Mouse (Mus musculus): ENCODE results near the gene Nod1. TPM values are rescaled to one million over a fixed set of nuclear protein-coding genes. Genes with fewer than 3 reads are reported as not detected.

Nod1 gene
- polyA plus RNA-seq (2014; fragmentation: Nextera tagmentation; extraction: Ambion mirVana), result 1.8 and 2.4 TPM in 2 replicates

- H3K4me3 ChIP-seq (ENCODE audit: low read depth, low read length), result peak within 1 kb of the TSS; percentile 50
- no peaks in the 10 kb centered on the region for H3K4me1 ChIP-seq (replicated peaks; ENCODE audit: control insufficient read depth, insufficient read depth, low read length)
- DNase-seq (ENCODE audit: low spot score) (peak; percentile 74), ATAC-seq (ENCODE audit: low FRiP score) (peak; percentile 87)
- no peaks in the 10 kb centered on the region for H3K36me3 ChIP-seq (ENCODE audit: control insufficient read depth, insufficient read depth, low read length)
- no peaks in the 10 kb centered on the region for H3K9me3 ChIP-seq (ENCODE audit: control insufficient read depth, low read length)
- WGBS, result 4% methylated on average over 43 of the region's 53 CpGs
- H3K4me2 ChIP-seq (replicated peaks; ENCODE audit: low read depth, low read length), result peak within 1 kb of the TSS; percentile 92
- peaks cover 7% of the 10 kb centered on the region; the same call in 1 of the 2 replicates for H3K27me3 ChIP-seq (ENCODE audit: control insufficient read depth, insufficient read depth, low read length)
- H3K9ac ChIP-seq (ENCODE audit: low read depth, low read length), result peak within 1 kb of the TSS; percentile 64
- H3K27ac ChIP-seq (ENCODE audit: low read depth, low read length), result no peak within 1 kb of the TSS
These were observed at the start of gene Nod1 for GRCm38 (mm10) chr6:54972111-54972928. Gene Nod1 (minus strand): TSS chr6:54972612.

GRCm38 (mm10) chr6:55021806-55022205 lies 49.4 kb upstream of the Nod1 start:
- Histone ChIP-seq H3K27me3 (ENCODE audit: control insufficient read depth, insufficient read depth, low read length) (no peaks in the 10 kb centered on the region), H3K4me1 (replicated peaks; ENCODE audit: control insufficient read depth, insufficient read depth, low read length) (no peaks in the 10 kb centered on the region; the same call in 1 of the 2 replicates), H3K4me2 (replicated peaks; ENCODE audit: low read depth, low read length) (no peak overlapping the region), H3K4me3 (ENCODE audit: low read depth, low read length) (no peak overlapping the region), H3K9me3 (ENCODE audit: control insufficient read depth, low read length) (no peaks in the 10 kb centered on the region), H3K27ac (ENCODE audit: low read depth, low read length) (no peak overlapping the region), H3K36me3 (ENCODE audit: control insufficient read depth, insufficient read depth, low read length) (no peaks in the 10 kb centered on the region), H3K9ac (ENCODE audit: low read depth, low read length) (no peak overlapping the region)
- ATAC-seq (ENCODE audit: low FRiP score) (no peak), DNase-seq (ENCODE audit: low spot score) (no peak)
- 88% methylated on average over 7 of the region's 7 CpGs for WGBS

DNA sequence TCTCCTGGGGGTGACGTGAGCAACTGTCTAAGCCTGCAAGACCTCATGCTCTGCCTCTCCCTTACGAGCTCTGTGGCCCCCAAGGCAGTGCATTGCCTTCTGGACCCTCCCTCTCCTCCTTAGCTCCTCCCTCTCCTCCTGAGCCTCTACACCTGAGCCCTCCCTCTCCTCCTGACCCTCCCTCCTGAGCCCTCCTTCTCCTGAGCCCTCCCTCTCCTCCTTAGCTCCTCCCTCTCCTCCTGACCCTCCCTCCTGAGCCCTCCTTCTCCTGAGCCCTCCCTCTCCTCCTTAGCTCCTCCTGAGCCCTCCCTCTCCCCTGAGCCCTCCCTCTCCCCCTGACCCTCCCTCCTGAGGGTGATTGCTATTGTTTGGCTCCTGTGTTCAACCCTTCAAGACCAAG lies 46.0 kb upstream of the Nod1 start:
- H3K9ac ChIP-seq (ENCODE audit: low read depth, low read length), result no peak overlapping the region
- DNase-seq (ENCODE audit: low spot score) (no peak), ATAC-seq (ENCODE audit: low FRiP score) (no peak)
- H3K4me1 ChIP-seq (replicated peaks; ENCODE audit: control insufficient read depth, insufficient read depth, low read length), result no peaks in the 10 kb centered on the region; the same call in 1 of the 2 replicates
- H3K27me3 ChIP-seq (ENCODE audit: control insufficient read depth, insufficient read depth, low read length), result no peaks in the 10 kb centered on the region
- no peaks in the 10 kb centered on the region for H3K36me3 ChIP-seq (ENCODE audit: control insufficient read depth, insufficient read depth, low read length)
- 71% methylated on average over 2 of the region's 2 CpGs for WGBS
- no peaks in the 10 kb centered on the region for H3K9me3 ChIP-seq (ENCODE audit: control insufficient read depth, low read length)
- no peak overlapping the region for H3K27ac ChIP-seq (ENCODE audit: low read depth, low read length)
- H3K4me2 ChIP-seq (replicated peaks; ENCODE audit: low read depth, low read length), result no peak overlapping the region
- H3K4me3 ChIP-seq (ENCODE audit: low read depth, low read length), result no peak overlapping the region

GRCm38 (mm10) chr6:55016710-55017583 lies 44.5 kb upstream of the Nod1 start:
- Histone ChIP-seq H3K36me3 (ENCODE audit: control insufficient read depth, insufficient read depth, low read length) (no peaks in the 10 kb centered on the region), H3K27me3 (ENCODE audit: control insufficient read depth, insufficient read depth, low read length) (no peaks in the 10 kb centered on the region)
- WGBS, result 29% methylated on average over 15 of the region's 15 CpGs

DNA sequence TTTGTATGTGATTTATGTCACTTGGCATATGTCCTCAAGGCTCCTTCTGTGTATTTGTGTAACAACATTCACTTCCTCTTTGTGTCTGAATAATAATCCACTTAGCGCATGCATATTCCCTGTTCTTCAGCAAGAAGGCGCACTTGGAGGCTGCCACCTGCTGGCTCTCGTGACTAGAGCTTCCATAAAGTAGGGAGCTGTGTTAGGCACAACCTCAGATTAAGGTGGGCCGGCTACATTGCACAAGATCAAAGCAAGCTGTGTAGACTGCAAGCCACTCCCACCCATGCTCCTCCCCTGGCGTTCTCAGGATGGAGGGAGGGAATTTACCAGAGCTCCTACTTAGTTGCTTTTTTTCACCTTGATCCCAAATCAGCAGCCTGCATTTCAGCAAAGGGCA lies 43.8 kb upstream of the Nod1 start:
- no peak overlapping the region for H3K4me3 ChIP-seq (ENCODE audit: low read depth, low read length)
- no peaks in the 10 kb centered on the region for H3K36me3 ChIP-seq (ENCODE audit: control insufficient read depth, insufficient read depth, low read length)
- DNase-seq (ENCODE audit: low spot score) (peak; percentile 16), ATAC-seq (ENCODE audit: low FRiP score) (no peak)
- no peaks in the 10 kb centered on the region; the same call in 1 of the 2 replicates for H3K4me1 ChIP-seq (replicated peaks; ENCODE audit: control insufficient read depth, insufficient read depth, low read length)
- no peaks in the 10 kb centered on the region for H3K27me3 ChIP-seq (ENCODE audit: control insufficient read depth, insufficient read depth, low read length)
- H3K9me3 ChIP-seq (ENCODE audit: control insufficient read depth, low read length), result no peaks in the 10 kb centered on the region
- H3K4me2 ChIP-seq (replicated peaks; ENCODE audit: low read depth, low read length), result no peak overlapping the region
- no peak overlapping the region for H3K27ac ChIP-seq (ENCODE audit: low read depth, low read length)
- WGBS, result 24% methylated on average over 5 of the region's 5 CpGs
- H3K9ac ChIP-seq (ENCODE audit: low read depth, low read length), result no peak overlapping the region

More at GRCm38 (mm10) chr6:55016710-55017583, 44.5 kb upstream of the Nod1 start:
- Histone ChIP-seq H3K9ac (ENCODE audit: low read depth, low read length) (no peak overlapping the region), H3K9me3 (ENCODE audit: control insufficient read depth, low read length) (no peaks in the 10 kb centered on the region), H3K4me2 (replicated peaks; ENCODE audit: low read depth, low read length) (no peak overlapping the region), H3K4me1 (replicated peaks; ENCODE audit: control insufficient read depth, insufficient read depth, low read length) (no peaks in the 10 kb centered on the region; the same call in 1 of the 2 replicates), H3K4me3 (ENCODE audit: low read depth, low read length) (no peak overlapping the region), H3K27ac (ENCODE audit: low read depth, low read length) (no peak overlapping the region)
- peak; percentile 82 for DNase-seq (ENCODE audit: low spot score)
- ATAC-seq (ENCODE audit: low FRiP score), result peak; percentile 47; the same call in 1 of the 2 replicates

DNA sequence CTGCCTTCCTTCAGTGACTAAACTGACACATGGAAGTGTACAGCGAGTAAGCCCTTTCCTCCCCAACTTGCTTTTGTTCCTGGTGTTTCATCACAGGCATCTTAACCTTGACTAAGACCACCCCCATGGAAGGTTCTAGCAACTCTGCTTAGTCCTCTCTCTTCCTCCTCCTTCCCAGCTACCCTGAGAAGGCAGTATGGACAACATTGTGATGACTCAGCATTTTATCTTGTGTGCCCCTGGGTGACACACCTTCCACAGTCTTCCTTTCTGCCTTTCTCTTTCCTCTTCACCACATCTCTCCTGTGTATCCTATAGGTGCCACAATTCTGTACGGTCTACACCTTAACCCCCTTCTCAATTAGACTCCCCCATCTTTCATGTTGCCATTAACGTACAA lies 41.8 kb upstream of the Nod1 start:
- DNase-seq (ENCODE audit: low spot score) (no peak), ATAC-seq (ENCODE audit: low FRiP score) (no peak)
- Histone ChIP-seq H3K27me3 (ENCODE audit: control insufficient read depth, insufficient read depth, low read length) (no peaks in the 10 kb centered on the region), H3K4me1 (replicated peaks; ENCODE audit: control insufficient read depth, insufficient read depth, low read length) (peaks cover 5% of the 10 kb centered on the region), H3K9ac (ENCODE audit: low read depth, low read length) (no peak overlapping the region), H3K4me2 (replicated peaks; ENCODE audit: low read depth, low read length) (no peak overlapping the region), H3K27ac (ENCODE audit: low read depth, low read length) (no peak overlapping the region), H3K9me3 (ENCODE audit: control insufficient read depth, low read length) (no peaks in the 10 kb centered on the region), H3K4me3 (ENCODE audit: low read depth, low read length) (no peak overlapping the region), H3K36me3 (ENCODE audit: control insufficient read depth, insufficient read depth, low read length) (no peaks in the 10 kb centered on the region)
- 90% methylated on average over 3 of the region's 3 CpGs for WGBS

DNA sequence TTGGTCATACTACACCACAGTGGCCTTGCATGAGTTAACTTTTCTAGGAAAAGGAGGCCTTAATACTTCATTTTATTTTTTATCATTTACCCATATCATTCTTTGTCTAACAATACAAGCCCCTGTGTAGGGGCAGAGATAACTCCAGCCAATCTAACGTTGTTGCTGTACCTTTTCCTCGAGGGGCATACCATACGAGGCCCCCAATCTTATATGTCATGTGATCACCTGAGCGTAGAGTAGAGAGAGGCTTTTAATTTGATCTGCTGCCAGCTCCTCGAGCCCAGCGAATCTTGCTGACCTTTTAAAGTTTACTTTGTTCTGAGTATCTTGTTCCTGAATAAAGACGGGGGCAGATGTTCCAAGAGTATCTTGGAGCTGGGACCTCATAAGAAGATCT lies 40.1 kb upstream of the Nod1 start:
- H3K4me3 ChIP-seq (ENCODE audit: low read depth, low read length), result no peak overlapping the region
- H3K27me3 ChIP-seq (ENCODE audit: control insufficient read depth, insufficient read depth, low read length), result no peaks in the 10 kb centered on the region
- WGBS, result 85% methylated on average over 7 of the region's 7 CpGs
- no peak overlapping the region for H3K9ac ChIP-seq (ENCODE audit: low read depth, low read length)
- peaks cover 5% of the 10 kb centered on the region for H3K4me1 ChIP-seq (replicated peaks; ENCODE audit: control insufficient read depth, insufficient read depth, low read length)
- no peaks in the 10 kb centered on the region for H3K9me3 ChIP-seq (ENCODE audit: control insufficient read depth, low read length)
- H3K36me3 ChIP-seq (ENCODE audit: control insufficient read depth, insufficient read depth, low read length), result no peaks in the 10 kb centered on the region
- H3K27ac ChIP-seq (ENCODE audit: low read depth, low read length), result no peak overlapping the region
- H3K4me2 ChIP-seq (replicated peaks; ENCODE audit: low read depth, low read length), result no peak overlapping the region
- DNase-seq (ENCODE audit: low spot score), result no peak
- no peak for ATAC-seq (ENCODE audit: low FRiP score)

- Histone ChIP-seq H3K9me3 (ENCODE audit: control insufficient read depth, low read length) (no peaks in the 10 kb centered on the region), H3K27ac (ENCODE audit: low read depth, low read length) (peak overlapping the region; percentile 91), H3K27me3 (ENCODE audit: control insufficient read depth, insufficient read depth, low read length) (no peaks in the 10 kb centered on the region), H3K4me2 (replicated peaks; ENCODE audit: low read depth, low read length) (no peak overlapping the region; the same call in 1 of the 2 replicates), H3K9ac (ENCODE audit: low read depth, low read length) (no peak overlapping the region), H3K4me1 (replicated peaks; ENCODE audit: control insufficient read depth, insufficient read depth, low read length) (peaks cover 5% of the 10 kb centered on the region), H3K36me3 (ENCODE audit: control insufficient read depth, insufficient read depth, low read length) (no peaks in the 10 kb centered on the region), H3K4me3 (ENCODE audit: low read depth, low read length) (no peak overlapping the region)
- DNase-seq (ENCODE audit: low spot score) (peak; percentile 27), ATAC-seq (ENCODE audit: low FRiP score) (peak; percentile 70)
- 80% methylated on average over 3 of the region's 4 CpGs for WGBS
These were observed 38.1 kb upstream of the Nod1 start for GRCm38 (mm10) chr6:55010330-55011091.
